In genomic region chr1:53824446-53825337, GRCm38 (mm10) we compare ENCODE assay signal across 10 mouse cellular contexts. TPM values are rescaled to one million over a fixed set of nuclear protein-coding genes. Genes with fewer than 3 reads are reported as not detected.
DNase-seq lines count a peak whose midpoint lies in the region; ATAC-seq and TF ChIP-seq lines count a peak whose summit lies in the region.
"Had no signal": no experiment of that assay in that cellular context is flagged by ENCODE, and none has a peak within 500 bp of the region (broad histone marks: within the 10 kb centered on the region; RNA-seq: fewer than 3 reads in every experiment).

No protein-coding gene starts in this region.

- H3K36me3 ChIP-seq in kidney, embryonic 15.5 days: no peaks in the 10 kb centered on the region
- no peaks in the 10 kb centered on the region for H3K36me3 ChIP-seq in thymus, adult 2 months (ENCODE audit: control insufficient read depth, insufficient read depth, low read length)
- H3K36me3 ChIP-seq in splenic B cell, adult 2 months (ENCODE audit: control insufficient read depth, insufficient read depth, low read length, poor library complexity, severe bottlenecking): no peaks in the 10 kb centered on the region
- H3K36me3 ChIP-seq: limb, embryonic 15.5 days had no signal

- no peak for TF ChIP-seq POLR2A in thymus, adult 2 months (IDR thresholded peaks at IDR 0.05; ENCODE audit: control insufficient read depth, extremely low read depth, insufficient read depth, low read length, poor library complexity)

- H3K27me3 ChIP-seq in kidney, embryonic 15.5 days: no peaks in the 10 kb centered on the region
- no peaks in the 10 kb centered on the region for H3K27me3 ChIP-seq in thymus, adult 2 months (ENCODE audit: control insufficient read depth, insufficient read depth, low read length)
- no peaks in the 10 kb centered on the region for H3K27me3 ChIP-seq in splenic B cell, adult 2 months (ENCODE audit: control insufficient read depth, insufficient read depth, low read length, poor library complexity, severe bottlenecking)
- H3K27me3 ChIP-seq: limb, embryonic 15.5 days had no signal

- TF ChIP-seq CTCF in thymus, adult 2 months (IDR thresholded peaks at IDR 0.05; ENCODE audit: borderline replicate concordance, control insufficient read depth, extremely low read depth, insufficient read depth, low read length, poor library complexity): no peak

- DNase-seq in cerebellum, postnatal 14 days: peak; percentile 19 to 23
- no peak for DNase-seq in cerebellum, postnatal 36 days
- no peak for DNase-seq in kidney, postnatal 14 days
- no peak for DNase-seq in thymus, adult 2 months
- no peak for DNase-seq in thymus, postnatal 4 days
- peak; percentile 59 for DNase-seq in splenic B cell, adult 2 months (ENCODE audit: low read depth, low spot score)
- DNase-seq in layer of hippocampus, postnatal 14 days (ENCODE audit: low spot score in 2 of 2): no peak
- DNase-seq: gastrocnemius, postnatal 36 days had no signal

- no peak overlapping the region for H3K9ac ChIP-seq in kidney, embryonic 15.5 days
- H3K9ac ChIP-seq: limb, embryonic 15.5 days had no signal

- H3K9me3 ChIP-seq in kidney, embryonic 15.5 days (replicated peaks): no peaks in the 10 kb centered on the region
- H3K9me3 ChIP-seq: limb, embryonic 15.5 days had no signal

- WGBS in kidney, embryonic 15.5 days: 84% methylated on average over 9 of the region's 9 CpGs
- 84% methylated on average over 9 of the region's 9 CpGs for WGBS in thymus, adult 2 months

- peak; percentile 15; the same call in 1 of the 2 replicates for ATAC-seq in kidney, embryonic 15.5 days (replicated peaks; ENCODE audit: low FRiP score)

- H3K4me3 ChIP-seq in kidney, embryonic 15.5 days (replicated peaks): no peak overlapping the region
- H3K4me3 ChIP-seq in thymus, adult 2 months (ENCODE audit: control insufficient read depth, insufficient read depth, low read length): no peak overlapping the region

- H3K4me1 ChIP-seq in kidney, embryonic 15.5 days: peaks cover 14% of the 10 kb centered on the region; the same call in 1 of the 2 replicates
- H3K4me1 ChIP-seq in thymus, adult 2 months (replicated peaks; ENCODE audit: control insufficient read depth, insufficient read depth, low read length): peaks cover 6% of the 10 kb centered on the region

- no peak overlapping the region for H3K4me2 ChIP-seq in kidney, embryonic 15.5 days

- H3K27ac ChIP-seq in kidney, embryonic 15.5 days: peak overlapping the region; percentile 64
- peak overlapping the region; percentile 49 for H3K27ac ChIP-seq in thymus, adult 2 months (ENCODE audit: control insufficient read depth, insufficient read depth, low read length)
- H3K27ac ChIP-seq: limb, embryonic 15.5 days had no signal

RNA-seq across cellular contexts. Expression of gene Stk17b, which starts 39.7 kb away (rescaled TPM):
- 13.0 and 16.5 TPM in 2 replicates for polyA plus RNA-seq in kidney, embryonic 15.5 days (2015; fragmentation: Nextera tagmentation; extraction: Ambion mirVana)
- polyA plus RNA-seq in thymus, adult 2 months (2012; rRNA removed): 27.2 and 33.1 TPM in 2 replicates
- 1 to 10 TPM; 5.6 to 7.2 TPM for total RNA-seq in layer of hippocampus, postnatal 14 days (2021)

Comparison
In these comparisons a context has a peak if more than half of its experiments do, and no peak if none do; other contexts are left out.
1. DNase-seq: peak in cerebellum, postnatal 14 days (2 of 2) and splenic B cell, adult 2 months (single experiment); none in cerebellum, postnatal 36 days (0 of 2), kidney, postnatal 14 days (single experiment), thymus, adult 2 months (single experiment), thymus, postnatal 4 days (single experiment) and layer of hippocampus, postnatal 14 days (0 of 2).